Mouse (Mus musculus): ENCODE measurements around the gene Sdk1. TPM values are rescaled to one million over a fixed set of nuclear protein-coding genes. Genes with fewer than 3 reads are reported as not detected.
A peak's percentile ranks its signal among the peaks of the same experiment; 100 is the strongest.

Sdk1 gene
- polyA plus RNA-seq, 1 experiment = 1.6 TPM

- TF ChIP-seq POLR2A (IDR thresholded peaks at IDR 0.05; ENCODE audit: insufficient read depth, low read length) (no peak), CTCF (IDR thresholded peaks at IDR 0.05; ENCODE audit: low read depth, low read length) (no peak), EP300 (IDR thresholded peaks at IDR 0.05; ENCODE audit: insufficient read depth, low read depth, low read length) (no peak)
- Histone ChIP-seq H3K4me1 (ENCODE audit: control insufficient read depth, insufficient read depth, low read length) (no peaks in the 10 kb centered on the region), H3K27me3 (ENCODE audit: control insufficient read depth, insufficient read depth, low read length, poor library complexity, severe bottlenecking) (no peaks in the 10 kb centered on the region), H3K9ac (ENCODE audit: low read depth, poor library complexity, severe bottlenecking) (no peak overlapping the region), H3K4me3 (ENCODE audit: low read depth, low read length) (no peak overlapping the region), H3K27ac (ENCODE audit: insufficient read depth, low read length) (no peak overlapping the region), H3K36me3 (ENCODE audit: control insufficient read depth, insufficient read depth, low read length, poor library complexity, severe bottlenecking) (no peaks in the 10 kb centered on the region), H3K9me3 (replicated peaks; ENCODE audit: control insufficient read depth, insufficient read depth, low read length, poor library complexity, severe bottlenecking) (peaks cover 15% of the 10 kb centered on the region)
Measured at GRCm38 (mm10) chr5:142071322-142071721, 830.0 kb downstream of the Sdk1 start.

- H3K27ac ChIP-seq (ENCODE audit: insufficient read depth, low read length) = no peak overlapping the region
- TF ChIP-seq CTCF (IDR thresholded peaks at IDR 0.05; ENCODE audit: low read depth, low read length) (no peak), POLR2A (IDR thresholded peaks at IDR 0.05; ENCODE audit: insufficient read depth, low read length) (no peak), EP300 (IDR thresholded peaks at IDR 0.05; ENCODE audit: insufficient read depth, low read depth, low read length) (no peak)
- no peak overlapping the region for H3K9ac ChIP-seq (ENCODE audit: low read depth, poor library complexity, severe bottlenecking)
- H3K9me3 ChIP-seq (replicated peaks; ENCODE audit: control insufficient read depth, insufficient read depth, low read length, poor library complexity, severe bottlenecking) = peaks cover 15% of the 10 kb centered on the region
- no peaks in the 10 kb centered on the region for H3K36me3 ChIP-seq (ENCODE audit: control insufficient read depth, insufficient read depth, low read length, poor library complexity, severe bottlenecking)
- H3K4me3 ChIP-seq (ENCODE audit: low read depth, low read length) = no peak overlapping the region
- no peaks in the 10 kb centered on the region for H3K4me1 ChIP-seq (ENCODE audit: control insufficient read depth, insufficient read depth, low read length)
- no peaks in the 10 kb centered on the region for H3K27me3 ChIP-seq (ENCODE audit: control insufficient read depth, insufficient read depth, low read length, poor library complexity, severe bottlenecking)
Measured at GRCm38 (mm10) chr5:142073901-142074300, 832.6 kb downstream of the Sdk1 start.

GRCm38 (mm10) chr5:142074561-142075500 is 833.5 kb downstream of the Sdk1 start:
- TF ChIP-seq EP300 (IDR thresholded peaks at IDR 0.05; ENCODE audit: insufficient read depth, low read depth, low read length) = no peak
- no peak for TF ChIP-seq CTCF (IDR thresholded peaks at IDR 0.05; ENCODE audit: low read depth, low read length)
- no peak for TF ChIP-seq POLR2A (IDR thresholded peaks at IDR 0.05; ENCODE audit: insufficient read depth, low read length)
- H3K9ac ChIP-seq (ENCODE audit: low read depth, poor library complexity, severe bottlenecking) = no peak overlapping the region
- H3K4me1 ChIP-seq (ENCODE audit: control insufficient read depth, insufficient read depth, low read length) = no peaks in the 10 kb centered on the region
- no peak overlapping the region for H3K27ac ChIP-seq (ENCODE audit: insufficient read depth, low read length)
- no peaks in the 10 kb centered on the region for H3K36me3 ChIP-seq (ENCODE audit: control insufficient read depth, insufficient read depth, low read length, poor library complexity, severe bottlenecking)
- peaks cover 10% of the 10 kb centered on the region for H3K9me3 ChIP-seq (replicated peaks; ENCODE audit: control insufficient read depth, insufficient read depth, low read length, poor library complexity, severe bottlenecking)
- no peaks in the 10 kb centered on the region for H3K27me3 ChIP-seq (ENCODE audit: control insufficient read depth, insufficient read depth, low read length, poor library complexity, severe bottlenecking)
- no peak overlapping the region for H3K4me3 ChIP-seq (ENCODE audit: low read depth, low read length)

DNA sequence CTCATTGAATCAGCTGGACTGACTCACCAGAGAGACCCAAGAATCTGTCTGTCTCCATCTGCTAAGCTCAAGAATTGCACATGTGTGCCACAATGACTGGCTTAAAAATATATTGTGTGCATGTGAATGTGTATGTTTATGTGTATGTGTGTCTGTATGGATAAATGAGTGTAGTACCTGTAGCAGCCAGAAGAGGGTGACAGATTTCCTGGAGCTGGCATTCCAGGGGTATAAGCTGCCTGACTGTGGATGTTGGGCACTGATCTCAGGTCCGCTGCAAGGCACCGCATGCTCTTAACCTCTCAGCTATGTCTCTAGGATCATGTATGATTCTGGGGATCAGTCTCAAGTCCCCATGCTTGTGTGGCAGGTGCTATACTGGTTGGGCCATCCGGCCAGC is 839.4 kb downstream of the Sdk1 start:
- H3K36me3 ChIP-seq (ENCODE audit: control insufficient read depth, insufficient read depth, low read length, poor library complexity, severe bottlenecking) = no peaks in the 10 kb centered on the region
- H3K9ac ChIP-seq (ENCODE audit: low read depth, poor library complexity, severe bottlenecking) = no peak overlapping the region
- no peak overlapping the region for H3K4me3 ChIP-seq (ENCODE audit: low read depth, low read length)
- no peaks in the 10 kb centered on the region for H3K4me1 ChIP-seq (ENCODE audit: control insufficient read depth, insufficient read depth, low read length)
- TF ChIP-seq CTCF (IDR thresholded peaks at IDR 0.05; ENCODE audit: low read depth, low read length) (peak; percentile 28), EP300 (IDR thresholded peaks at IDR 0.05; ENCODE audit: insufficient read depth, low read depth, low read length) (no peak)
- H3K27ac ChIP-seq (ENCODE audit: insufficient read depth, low read length) = no peak overlapping the region
- H3K9me3 ChIP-seq (replicated peaks; ENCODE audit: control insufficient read depth, insufficient read depth, low read length, poor library complexity, severe bottlenecking) = no peaks in the 10 kb centered on the region
- no peaks in the 10 kb centered on the region for H3K27me3 ChIP-seq (ENCODE audit: control insufficient read depth, insufficient read depth, low read length, poor library complexity, severe bottlenecking)

DNA sequence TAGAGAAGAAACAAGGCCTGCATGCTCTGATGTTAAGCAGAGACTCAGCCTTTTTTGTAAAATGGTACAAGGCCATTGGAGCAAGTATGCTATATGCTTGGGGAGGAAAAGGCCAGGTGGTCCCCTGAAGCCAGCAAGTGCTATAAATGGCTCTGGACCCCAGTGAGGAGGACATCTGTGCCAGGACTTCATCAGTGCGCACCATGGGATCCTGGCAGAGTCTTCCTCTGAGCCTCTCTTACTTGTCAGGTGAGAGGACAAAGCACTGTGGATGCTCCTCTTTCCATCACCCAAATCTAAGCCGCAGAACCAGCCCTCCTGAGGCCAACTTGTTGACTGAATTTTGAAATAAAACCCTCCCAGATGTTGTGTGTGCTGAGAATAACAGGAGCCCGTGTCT is 839.8 kb downstream of the Sdk1 start:
- no peaks in the 10 kb centered on the region for H3K27me3 ChIP-seq (ENCODE audit: control insufficient read depth, insufficient read depth, low read length, poor library complexity, severe bottlenecking)
- H3K4me1 ChIP-seq (ENCODE audit: control insufficient read depth, insufficient read depth, low read length) = no peaks in the 10 kb centered on the region
- H3K27ac ChIP-seq (ENCODE audit: insufficient read depth, low read length) = no peak overlapping the region
- H3K4me3 ChIP-seq (ENCODE audit: low read depth, low read length) = no peak overlapping the region
- no peak for TF ChIP-seq POLR2A (IDR thresholded peaks at IDR 0.05; ENCODE audit: insufficient read depth, low read length)
- TF ChIP-seq EP300 (IDR thresholded peaks at IDR 0.05; ENCODE audit: insufficient read depth, low read depth, low read length) = no peak
- no peak for TF ChIP-seq CTCF (IDR thresholded peaks at IDR 0.05; ENCODE audit: low read depth, low read length)
- no peak overlapping the region for H3K9ac ChIP-seq (ENCODE audit: low read depth, poor library complexity, severe bottlenecking)
- no peaks in the 10 kb centered on the region for H3K9me3 ChIP-seq (replicated peaks; ENCODE audit: control insufficient read depth, insufficient read depth, low read length, poor library complexity, severe bottlenecking)
- H3K36me3 ChIP-seq (ENCODE audit: control insufficient read depth, insufficient read depth, low read length, poor library complexity, severe bottlenecking) = no peaks in the 10 kb centered on the region

DNA sequence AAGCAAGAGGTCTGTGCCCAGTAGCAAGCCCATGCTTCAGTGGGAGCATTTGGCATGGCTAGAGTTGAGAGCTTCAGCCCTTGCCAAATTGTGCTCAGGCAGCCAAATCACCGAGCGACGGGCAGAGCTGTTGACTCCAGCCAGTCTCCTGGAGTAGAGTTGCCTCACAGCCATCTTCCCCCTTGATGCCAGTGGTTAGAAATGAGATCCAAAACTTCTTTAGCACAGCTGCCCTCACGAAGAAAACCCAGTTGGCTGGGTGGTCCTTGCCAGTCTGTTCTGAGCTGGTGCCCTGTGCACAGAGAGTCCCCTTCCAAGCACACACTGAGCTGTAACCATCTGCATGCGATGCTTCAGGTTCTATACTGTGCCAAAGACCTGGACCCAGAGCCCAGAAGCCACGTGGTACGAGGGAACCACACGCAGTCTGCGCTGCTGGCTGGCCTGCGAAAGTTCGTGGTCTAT is 855.1 kb downstream of the Sdk1 start:
- H3K9me3 ChIP-seq (replicated peaks; ENCODE audit: control insufficient read depth, insufficient read depth, low read length, poor library complexity, severe bottlenecking) = no peaks in the 10 kb centered on the region; the same call in 1 of the 2 replicates
- H3K9ac ChIP-seq (ENCODE audit: low read depth, poor library complexity, severe bottlenecking) = no peak overlapping the region
- H3K27me3 ChIP-seq (ENCODE audit: control insufficient read depth, insufficient read depth, low read length, poor library complexity, severe bottlenecking) = no peaks in the 10 kb centered on the region
- H3K4me1 ChIP-seq (ENCODE audit: control insufficient read depth, insufficient read depth, low read length) = no peaks in the 10 kb centered on the region
- no peak overlapping the region for H3K27ac ChIP-seq (ENCODE audit: insufficient read depth, low read length)
- H3K36me3 ChIP-seq (ENCODE audit: control insufficient read depth, insufficient read depth, low read length, poor library complexity, severe bottlenecking) = no peaks in the 10 kb centered on the region
- TF ChIP-seq EP300 (IDR thresholded peaks at IDR 0.05; ENCODE audit: insufficient read depth, low read depth, low read length) (no peak), CTCF (IDR thresholded peaks at IDR 0.05; ENCODE audit: low read depth, low read length) (no peak), POLR2A (IDR thresholded peaks at IDR 0.05; ENCODE audit: insufficient read depth, low read length) (no peak)
- H3K4me3 ChIP-seq (ENCODE audit: low read depth, low read length) = no peak overlapping the region
